Mouse (Mus musculus) CH12.LX (cell line): ENCODE data around the gene U2af2. TPM values are rescaled to one million over a fixed set of nuclear protein-coding genes. Genes with fewer than 3 reads are reported as not detected.

Experiments used
- DNase-seq: peaks from one replicate; pipeline ENCODE4 v3.0.0-alpha.2; 2013; ENCODE audit errors: extremely low read depth
- H3K27ac ChIP-seq: 2 replicates; pipeline ENCODE4 v1.5.1; 2012; ENCODE audit warnings: low read depth, mild to moderate bottlenecking, control low read depth, moderate library complexity; ENCODE audit not compliant: insufficient read depth
- H3K27me3 ChIP-seq: replicated peaks from 2 replicates; pipeline ENCODE3; 2012; ENCODE audit warnings: inconsistent platforms
- H3K36me3 ChIP-seq, 2 experiments: replicated peaks in 1 of 2; 2 replicates each; pipeline versions ENCODE3 to v1.6.1; 2012; ENCODE audit warnings: inconsistent platforms in 1 of 2, low read length in 1 of 2, mild to moderate bottlenecking in 1 of 2, mixed read lengths in 1 of 2, moderate library complexity in 1 of 2; ENCODE audit not compliant: control insufficient read depth in 1 of 2, insufficient read depth in 1 of 2
- H3K4me1 ChIP-seq, 2 experiments: 2 replicates each; pipeline ENCODE4 v1.6.1; 2012; ENCODE audit warnings: inconsistent platforms in 1 of 2, moderate library complexity in 1 of 2; ENCODE audit not compliant: insufficient read depth in 2 of 2, control insufficient read depth in 1 of 2
- H3K4me2 ChIP-seq: 2 replicates; pipeline ENCODE4 v1.6.1; 2012; ENCODE audit warnings: low read depth, mild to moderate bottlenecking, control low read depth; ENCODE audit not compliant: poor library complexity, insufficient read depth, severe bottlenecking
- H3K4me3 ChIP-seq, 3 experiments: fragments of 150-350 bp in 1 of 3; sonication (generic) in 1 of 3; replicated peaks in 1 of 3; 2 replicates each; pipeline versions ENCODE3 to v1.5.1; 2011 to 2012; ENCODE audit warnings: low read depth in 2 of 3, low read length in 2 of 3, mild to moderate bottlenecking in 2 of 3, moderate library complexity in 2 of 3, control low read depth in 1 of 3, improper control_type of control experiment in 1 of 3, inconsistent platforms in 1 of 3, mixed read lengths in 1 of 3; ENCODE audit not compliant: poor library complexity in 1 of 3
- H3K79me2 ChIP-seq: replicated peaks from 2 replicates; pipeline ENCODE4 v1.6.1; 2012; ENCODE audit warnings: mild to moderate bottlenecking, moderate library complexity; ENCODE audit not compliant: control insufficient read depth, poor library complexity, insufficient read depth, severe bottlenecking; ENCODE audit errors: extremely low read depth
- H3K9ac ChIP-seq: 2 replicates; pipeline ENCODE4 v1.6.1; 2012; ENCODE audit warnings: low read depth, mild to moderate bottlenecking, control low read depth, moderate library complexity; ENCODE audit not compliant: insufficient read depth
- H3K9me3 ChIP-seq: replicated peaks from 2 replicates; pipeline ENCODE3; 2012; ENCODE audit warnings: low read length, inconsistent platforms, mixed read lengths
- BHLHE40 ChIP-seq: IDR thresholded peaks from 2 replicates; pipeline ENCODE4 v1.6.1; 2011; ENCODE audit warnings: mild to moderate bottlenecking, low read depth, low read length, improper control_type of control experiment
- CHD1 ChIP-seq: IDR thresholded peaks from 2 replicates; pipeline ENCODE4 v1.6.1; 2012; ENCODE audit warnings: low read depth, low read length, improper control_type of control experiment, inconsistent platforms
- E2F4 ChIP-seq: IDR thresholded peaks from 2 replicates; pipeline ENCODE4 v1.6.1; 2011; ENCODE audit warnings: low read depth, low read length, improper control_type of control experiment; ENCODE audit not compliant: insufficient replicate concordance
- ELF1 ChIP-seq: IDR thresholded peaks from 2 replicates; pipeline ENCODE4 v1.6.1; 2014; ENCODE audit warnings: low read depth, mild to moderate bottlenecking, inconsistent platforms, low read length, improper control_type of control experiment
- EP300 ChIP-seq: IDR thresholded peaks from 2 replicates; pipeline ENCODE4 v1.6.1; 2011; ENCODE audit warnings: low read length, improper control_type of control experiment
- ETS1 ChIP-seq: conservative IDR thresholded peaks from 2 replicates; pipeline ENCODE4 v1.6.1; 2012; ENCODE audit warnings: low read depth, mild to moderate bottlenecking, inconsistent platforms, low read length, improper control_type of control experiment, moderate library complexity
- GABPA ChIP-seq: IDR thresholded peaks from 2 replicates; pipeline ENCODE4 v1.6.1; 2012; ENCODE audit warnings: low read depth, low read length, improper control_type of control experiment, inconsistent platforms; ENCODE audit not compliant: insufficient replicate concordance
- JUN ChIP-seq: IDR thresholded peaks from 2 replicates; pipeline ENCODE4 v1.6.1; 2011; ENCODE audit warnings: low read depth, mild to moderate bottlenecking, low read length, improper control_type of control experiment, moderate library complexity; ENCODE audit not compliant: insufficient read depth
- JUND ChIP-seq: conservative IDR thresholded peaks from 2 replicates; pipeline ENCODE4 v1.6.1; 2011; ENCODE audit warnings: low read depth, low read length, improper control_type of control experiment
- MAFK ChIP-seq: IDR thresholded peaks from 2 replicates; pipeline ENCODE4 v1.6.1; 2011; ENCODE audit warnings: low read length, improper control_type of control experiment; ENCODE audit not compliant: insufficient replicate concordance
- MEF2A ChIP-seq: IDR thresholded peaks from 2 replicates; pipeline ENCODE4 v1.6.1; 2014; ENCODE audit warnings: low read depth, mild to moderate bottlenecking, inconsistent platforms, low read length, improper control_type of control experiment, borderline replicate concordance
- NELFE ChIP-seq: IDR thresholded peaks from 2 replicates; pipeline ENCODE4 v1.6.1; 2011; ENCODE audit warnings: low read depth, low read length, improper control_type of control experiment
- NRF1 ChIP-seq: IDR thresholded peaks from 2 replicates; pipeline ENCODE4 v1.6.1; 2014; ENCODE audit warnings: low read depth, mild to moderate bottlenecking, inconsistent platforms, low read length, improper control_type of control experiment, moderate library complexity
- POLR2A ChIP-seq: IDR thresholded peaks from 2 replicates; pipeline ENCODE4 v1.6.1; 2011; ENCODE audit warnings: low read depth, mild to moderate bottlenecking, improper control_type of control experiment, low read length
- POLR2AphosphoS2 ChIP-seq: IDR thresholded peaks from 2 replicates; pipeline ENCODE4 v1.6.1; 2011; ENCODE audit warnings: low read depth, low read length, improper control_type of control experiment
- RAD21 ChIP-seq: IDR thresholded peaks from 2 replicates; pipeline ENCODE4 v1.6.1; 2011; ENCODE audit warnings: low read depth, mild to moderate bottlenecking, low read length, improper control_type of control experiment, moderate library complexity
- SIN3A ChIP-seq: IDR thresholded peaks from 2 replicates; pipeline ENCODE4 v1.6.1; 2012; ENCODE audit warnings: low read length, improper control_type of control experiment, inconsistent platforms
- SMC3 ChIP-seq: IDR thresholded peaks from 2 replicates; pipeline ENCODE4 v1.6.1; 2011; ENCODE audit warnings: low read depth, low read length, improper control_type of control experiment
- TBP ChIP-seq: conservative IDR thresholded peaks from 2 replicates; pipeline ENCODE4 v1.6.1; 2011; ENCODE audit warnings: low read depth, low read length, improper control_type of control experiment
- UBTF ChIP-seq: IDR thresholded peaks from 2 replicates; pipeline ENCODE4 v1.6.1; 2012; ENCODE audit warnings: low read depth, mild to moderate bottlenecking, inconsistent platforms, low read length, improper control_type of control experiment, moderate library complexity
- USF1 ChIP-seq: IDR thresholded peaks from 2 replicates; pipeline ENCODE4 v1.6.1; 2014; ENCODE audit warnings: low read depth, mild to moderate bottlenecking, inconsistent platforms, low read length, improper control_type of control experiment
- USF2 ChIP-seq: conservative IDR thresholded peaks from 2 replicates; pipeline ENCODE4 v1.6.1; 2011; ENCODE audit warnings: low read depth, low read length, improper control_type of control experiment
- ZC3H11A ChIP-seq: IDR thresholded peaks from 2 replicates; pipeline ENCODE4 v1.6.1; 2012; ENCODE audit warnings: low read depth, mild to moderate bottlenecking, inconsistent platforms, low read length, improper control_type of control experiment
- ZKSCAN1 ChIP-seq: IDR thresholded peaks from 2 replicates; pipeline ENCODE4 v1.6.1; 2012; ENCODE audit warnings: low read depth, inconsistent platforms, low read length, improper control_type of control experiment, borderline replicate concordance
- ZMIZ1 ChIP-seq: IDR thresholded peaks from 2 replicates; pipeline ENCODE4 v1.6.1; 2012; ENCODE audit warnings: low read depth, mild to moderate bottlenecking, inconsistent platforms, low read length, improper control_type of control experiment
- ZNF384 ChIP-seq: IDR thresholded peaks from 2 replicates; pipeline ENCODE4 v1.6.1; 2012; ENCODE audit warnings: low read depth, low read length, improper control_type of control experiment, inconsistent platforms
- dilution Hi-C: fragments of 300-500 bp; cut with MboI; formaldehyde crosslinking; loops from 2 replicates; pipeline ENCODE4 v1.14.3; 2020; ENCODE audit warnings: low sequenced_read_pairs; ENCODE audit not compliant: extremely low pct_unique_long_range_greater_than_20kb, extremely low pct_ligation_motif_present
- in situ Hi-C: fragments of 300-500 bp; cut with MboI; formaldehyde crosslinking; loops from 3 replicates; pipeline ENCODE4 v1.14.3; 2019; ENCODE audit warnings: low sequenced_read_pairs, low pct_ligation_motif_present, low pct_unique_long_range_greater_than_20kb, mixed read lengths
- polyA plus RNA-seq: library from polyadenylated mRNA; unstranded; fragments of >175 nt; gene quantifications from 2 replicates; pipeline ENCODE4 v1.2.1, GENCODE M21; 2012; ENCODE audit warnings: low read depth; ENCODE audit not compliant: insufficient read length
- total RNA-seq, 2 experiments: library from RNA; depleted of rRNA; stranded (reverse); fragments of 300-350 nt in 1 of 2; fragments of >200 nt in 1 of 2; gene quantifications; 2 replicates each; pipeline ENCODE4 v1.2.3; 2012 to 2014

U2af2 gene
- total and polyA plus RNA-seq, 3 experiments = 293 to 449 (median 295) TPM

DNA sequence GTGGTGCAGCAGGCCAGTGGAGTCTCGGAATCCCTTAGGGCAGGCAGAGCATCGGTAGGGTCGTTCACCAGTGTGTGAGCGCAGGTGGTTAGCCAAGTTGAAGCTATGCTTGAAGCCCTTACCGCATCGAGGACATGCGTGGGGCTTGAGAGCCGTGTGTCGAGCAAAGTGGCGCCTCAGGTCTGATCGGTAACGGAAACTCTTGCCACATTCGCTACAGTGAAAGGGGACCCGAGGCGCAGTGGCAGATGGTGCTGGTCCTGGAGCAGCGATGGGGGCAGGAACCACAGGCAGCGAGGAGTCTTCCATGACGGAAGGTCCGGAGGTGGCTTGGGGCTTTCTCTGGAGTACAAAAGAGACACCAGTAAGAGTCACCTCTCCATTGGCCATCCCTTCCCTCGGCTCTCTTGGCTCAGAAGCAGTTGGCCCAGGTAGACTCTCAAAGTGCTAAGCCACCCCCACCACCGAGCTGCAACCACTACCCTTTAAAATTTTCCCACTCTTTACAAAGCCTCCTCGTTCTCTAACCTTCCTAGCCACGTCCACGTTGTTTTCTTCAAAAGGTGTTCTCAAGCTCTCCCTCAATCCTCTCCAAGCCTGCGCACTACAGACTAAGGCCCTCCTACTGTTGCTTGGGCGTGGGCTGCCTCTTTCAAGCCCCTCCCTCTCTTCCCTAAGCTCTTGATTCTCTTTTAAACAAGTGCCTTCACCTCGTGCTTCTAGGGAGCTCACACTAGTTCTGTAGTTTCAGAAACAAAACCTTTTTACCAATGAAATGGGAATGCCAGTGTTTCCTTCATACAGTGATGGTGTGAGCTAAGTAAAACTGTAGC is 49.0 kb upstream of the U2af2 start:
- peaks cover 6% of the 10 kb centered on the region for H3K9me3 ChIP-seq
- H3K27ac ChIP-seq = no peak overlapping the region
- no peaks in the 10 kb centered on the region for H3K27me3 ChIP-seq
- DNase-seq = peak; percentile 70
- dilution Hi-C loops (no loop called here), in situ Hi-C loops (no loop called here)
- TF ChIP-seq BHLHE40 = no peak
- TF ChIP-seq USF2 = no peak
- no peak for TF ChIP-seq E2F4
- TF ChIP-seq POLR2A = peak; percentile 53
- TF ChIP-seq NELFE = no peak
- TF ChIP-seq RAD21 = no peak
- no peak for TF ChIP-seq TBP
- TF ChIP-seq ZNF384 = no peak
- peak; percentile 45; the same call in 1 of the 2 replicates for TF ChIP-seq NRF1
- TF ChIP-seq POLR2AphosphoS2 = no peak
- TF ChIP-seq EP300 = no peak
- no peak for TF ChIP-seq MAFK
- no peak for TF ChIP-seq USF1
- TF ChIP-seq, all 38 proteins: peak for 2
- Histone ChIP-seq H3K79me2 (peaks cover 6% of the 10 kb centered on the region; the same call in 1 of the 2 replicates), H3K36me3 (peaks cover 49 to 57% of the 10 kb centered on the region in 2 experiments), H3K4me1 (peaks cover 4 to 27% of the 10 kb centered on the region in 2 experiments), H3K4me3 (peak overlapping the region; percentile 21 to 46 (median 43)), H3K9ac (peak overlapping the region; percentile 97; the same call in 1 of the 2 replicates), H3K4me2 (peak overlapping the region; percentile 77)

- in situ Hi-C loops (no loop called here), dilution Hi-C loops (no loop called here)
- Histone ChIP-seq H3K79me2 (peaks cover 6% of the 10 kb centered on the region; the same call in 1 of the 2 replicates), H3K9me3 (peaks cover 6% of the 10 kb centered on the region), H3K27ac (peak within 1 kb of the TSS; percentile 90), H3K4me1 (peaks cover 4 to 36% of the 10 kb centered on the region in 2 experiments), H3K27me3 (no peaks in the 10 kb centered on the region), H3K4me3 (peak within 1 kb of the TSS; percentile 75 to 81 (median 78)), H3K36me3 (peaks cover 36 to 46% of the 10 kb centered on the region in 2 experiments), H3K9ac (peak within 1 kb of the TSS; percentile 97), H3K4me2 (peak within 1 kb of the TSS; percentile 77)
- peak; percentile 97 for DNase-seq
- TF ChIP-seq POLR2AphosphoS2 (peak; percentile 14; the same call in 1 of the 2 replicates), UBTF (no peak; the same call in 1 of the 2 replicates), MEF2A (peak; percentile 10; the same call in 1 of the 2 replicates), USF1 (no peak), CHD1 (no peak), MAFK (no peak), SMC3 (no peak), ZMIZ1 (no peak; the same call in 1 of the 2 replicates), BHLHE40 (no peak), ELF1 (peak; percentile 68), RAD21 (no peak), SIN3A (no peak; the same call in 1 of the 2 replicates), ZC3H11A (no peak), JUN (no peak), ZNF384 (peak; percentile 42; the same call in 1 of the 2 replicates), JUND (no peak), ZKSCAN1 (no peak), USF2 (no peak), GABPA (no peak; the same call in 1 of the 2 replicates), POLR2A (peak; percentile 83), EP300 (no peak), NELFE (peak; percentile 67), ETS1 (no peak)
Observed at GRCm38 (mm10) chr7:5014251-5015117, 47.5 kb upstream of the U2af2 start, which contains the start of the genes Zfp524 and Fiz1. Zfp524 (plus strand) TSS chr7:5014415. Fiz1 (minus strand) TSS chr7:5014697.
